Mouse (Mus musculus): ENCODE data around the gene Hdac9. TPM values are rescaled to one million over a fixed set of nuclear protein-coding genes. Genes with fewer than 3 reads are reported as not detected.

Gene Hdac9
- polyA plus RNA-seq, 1 experiment, result 1.3 TPM

- WGBS, result 69% methylated on average over 3 of the region's 3 CpGs
- Histone ChIP-seq H3K4me1 (ENCODE audit: control insufficient read depth, insufficient read depth, low read length) (no peaks in the 10 kb centered on the region), H3K27ac (ENCODE audit: insufficient read depth, low read depth, low read length) (no peak overlapping the region), H3K27me3 (replicated peaks; ENCODE audit: control insufficient read depth, insufficient read depth, low read length) (no peaks in the 10 kb centered on the region), H3K36me3 (ENCODE audit: control insufficient read depth, insufficient read depth, low read length) (no peaks in the 10 kb centered on the region), H3K4me3 (ENCODE audit: insufficient read depth, low read depth, low read length) (no peak overlapping the region)
- no peak for DNase-seq
- TF ChIP-seq POLR2A (IDR thresholded peaks at IDR 0.05; ENCODE audit: low read depth, low read length) (no peak), CTCF (conservative IDR thresholded peaks at IDR 0.05; ENCODE audit: insufficient read depth, insufficient read length, low read depth, low read length) (no peak)
Observed at GRCm38 (mm10) chr12:34776170-34776569, 140.7 kb downstream of the Hdac9 start.

DNA sequence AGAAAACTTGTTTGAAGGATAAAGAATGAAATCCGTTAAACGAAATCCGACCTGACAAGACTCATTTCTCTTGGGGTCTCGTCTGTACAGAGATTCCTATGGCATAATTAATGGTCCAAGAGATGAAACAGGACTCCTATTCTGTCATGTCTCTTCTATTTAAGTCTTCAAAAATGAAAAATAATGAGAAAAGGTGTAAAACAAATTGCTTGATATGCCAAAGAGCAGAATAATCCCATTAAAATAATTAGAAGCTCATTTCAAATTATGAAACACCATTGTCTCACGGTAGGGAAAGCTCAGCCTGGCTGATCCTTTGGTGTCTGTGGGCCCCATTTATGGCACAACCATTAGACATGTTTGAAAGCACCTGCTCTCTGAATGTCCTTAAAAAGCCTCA, 142.8 kb downstream of the Hdac9 start:
- no peaks in the 10 kb centered on the region for H3K4me1 ChIP-seq (ENCODE audit: control insufficient read depth, insufficient read depth, low read length)
- 57% methylated on average over 5 of the region's 5 CpGs for WGBS
- no peaks in the 10 kb centered on the region for H3K36me3 ChIP-seq (ENCODE audit: control insufficient read depth, insufficient read depth, low read length)
- H3K27me3 ChIP-seq (replicated peaks; ENCODE audit: control insufficient read depth, insufficient read depth, low read length), result no peaks in the 10 kb centered on the region
- no peak overlapping the region for H3K27ac ChIP-seq (ENCODE audit: insufficient read depth, low read depth, low read length)
- no peak for DNase-seq
- no peak for TF ChIP-seq POLR2A (IDR thresholded peaks at IDR 0.05; ENCODE audit: low read depth, low read length)
- TF ChIP-seq CTCF (conservative IDR thresholded peaks at IDR 0.05; ENCODE audit: insufficient read depth, insufficient read length, low read depth, low read length), result no peak
- no peak overlapping the region for H3K4me3 ChIP-seq (ENCODE audit: insufficient read depth, low read depth, low read length)

DNA sequence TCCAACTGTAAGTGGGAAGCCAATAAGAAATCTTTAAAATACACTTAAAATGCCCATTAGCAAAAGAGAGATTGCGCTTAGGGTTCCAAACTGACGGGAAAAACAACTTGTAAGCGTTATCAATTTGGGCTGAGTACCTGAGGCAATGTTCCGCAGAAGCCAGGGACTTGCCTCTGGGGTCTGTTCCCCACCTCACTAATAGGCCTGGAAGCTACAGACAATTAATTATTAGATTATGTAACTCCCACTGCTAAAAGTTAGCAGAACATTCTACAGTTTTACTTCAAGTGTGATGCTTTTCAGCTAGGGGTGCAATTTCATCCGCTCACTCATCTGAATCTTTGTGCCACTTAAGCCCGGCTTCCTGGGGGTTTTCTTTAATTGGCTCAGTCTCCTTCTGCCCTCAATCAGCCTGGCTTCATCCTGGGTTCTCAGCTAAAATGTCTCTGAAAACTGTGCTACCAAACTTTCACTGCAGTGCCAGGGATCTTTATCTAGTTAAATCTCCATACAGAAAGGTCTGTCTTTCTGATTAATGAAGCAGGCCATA, 149.6 kb downstream of the Hdac9 start:
- no peak overlapping the region for H3K4me3 ChIP-seq (ENCODE audit: insufficient read depth, low read depth, low read length)
- H3K27ac ChIP-seq (ENCODE audit: insufficient read depth, low read depth, low read length), result no peak overlapping the region
- H3K27me3 ChIP-seq (replicated peaks; ENCODE audit: control insufficient read depth, insufficient read depth, low read length), result no peaks in the 10 kb centered on the region
- no peaks in the 10 kb centered on the region for H3K36me3 ChIP-seq (ENCODE audit: control insufficient read depth, insufficient read depth, low read length)
- WGBS, result 60% methylated on average over 6 of the region's 6 CpGs
- no peak for TF ChIP-seq CTCF (conservative IDR thresholded peaks at IDR 0.05; ENCODE audit: insufficient read depth, insufficient read length, low read depth, low read length)
- no peak for TF ChIP-seq POLR2A (IDR thresholded peaks at IDR 0.05; ENCODE audit: low read depth, low read length)
- no peak for DNase-seq
- H3K4me1 ChIP-seq (ENCODE audit: control insufficient read depth, insufficient read depth, low read length), result no peaks in the 10 kb centered on the region

DNA sequence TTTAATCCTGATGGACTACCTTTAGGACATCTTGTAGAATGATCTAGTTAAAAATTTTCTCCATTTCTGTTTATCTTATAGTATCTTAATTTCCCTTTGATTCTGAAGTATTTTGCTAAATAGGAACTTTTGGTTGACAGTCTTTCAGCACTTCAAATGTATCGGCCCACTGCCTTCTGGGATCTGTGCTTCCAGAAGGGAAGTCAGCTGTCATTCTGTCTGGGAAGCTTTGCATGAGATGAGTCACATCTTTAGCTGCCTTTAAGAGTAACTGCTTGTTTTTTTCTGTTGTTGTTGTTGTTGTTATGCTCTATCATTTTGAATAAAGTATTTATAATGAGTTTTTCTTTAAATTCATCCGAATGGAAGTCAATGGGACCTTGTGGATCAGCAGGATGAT, 169.6 kb downstream of the Hdac9 start:
- Histone ChIP-seq H3K27ac (ENCODE audit: insufficient read depth, low read depth, low read length) (no peak overlapping the region), H3K4me1 (ENCODE audit: control insufficient read depth, insufficient read depth, low read length) (no peaks in the 10 kb centered on the region), H3K27me3 (replicated peaks; ENCODE audit: control insufficient read depth, insufficient read depth, low read length) (no peaks in the 10 kb centered on the region; the same call in 1 of the 2 replicates), H3K36me3 (ENCODE audit: control insufficient read depth, insufficient read depth, low read length) (no peaks in the 10 kb centered on the region), H3K4me3 (ENCODE audit: insufficient read depth, low read depth, low read length) (no peak overlapping the region)
- TF ChIP-seq CTCF (conservative IDR thresholded peaks at IDR 0.05; ENCODE audit: insufficient read depth, insufficient read length, low read depth, low read length), result no peak
- TF ChIP-seq POLR2A (IDR thresholded peaks at IDR 0.05; ENCODE audit: low read depth, low read length), result no peak
- 75% methylated on average over 2 of the region's 2 CpGs for WGBS
- DNase-seq, result no peak

GRCm38 (mm10) chr12:34725204-34725603, 191.7 kb downstream of the Hdac9 start:
- TF ChIP-seq CTCF (conservative IDR thresholded peaks at IDR 0.05; ENCODE audit: insufficient read depth, insufficient read length, low read depth, low read length) (no peak), POLR2A (IDR thresholded peaks at IDR 0.05; ENCODE audit: low read depth, low read length) (no peak)

DNA sequence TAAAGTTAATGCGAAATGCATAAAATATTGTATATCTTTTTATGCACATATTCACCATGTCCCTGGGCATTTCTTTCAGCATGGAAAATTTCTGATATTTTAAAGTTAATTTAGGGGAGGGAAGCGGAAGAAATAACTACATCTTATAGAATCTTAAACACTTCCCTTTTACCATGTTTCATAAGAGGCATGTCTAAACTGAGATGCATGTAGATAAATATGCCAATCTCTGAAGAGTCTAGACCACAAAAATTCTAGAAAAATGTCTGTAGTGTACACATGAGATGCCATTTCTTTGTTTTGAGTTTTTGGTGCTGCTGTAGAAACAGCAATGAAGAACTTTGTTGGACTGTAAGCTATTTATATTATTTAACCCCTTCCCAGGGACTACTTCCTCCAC, 192.6 kb downstream of the Hdac9 start:
- no peak for DNase-seq
- TF ChIP-seq POLR2A (IDR thresholded peaks at IDR 0.05; ENCODE audit: low read depth, low read length) (no peak), CTCF (conservative IDR thresholded peaks at IDR 0.05; ENCODE audit: insufficient read depth, insufficient read length, low read depth, low read length) (no peak)
- Histone ChIP-seq H3K36me3 (ENCODE audit: control insufficient read depth, insufficient read depth, low read length) (no peaks in the 10 kb centered on the region), H3K27ac (ENCODE audit: insufficient read depth, low read depth, low read length) (no peak overlapping the region), H3K4me3 (ENCODE audit: insufficient read depth, low read depth, low read length) (no peak overlapping the region), H3K27me3 (replicated peaks; ENCODE audit: control insufficient read depth, insufficient read depth, low read length) (no peaks in the 10 kb centered on the region), H3K4me1 (ENCODE audit: control insufficient read depth, insufficient read depth, low read length) (no peaks in the 10 kb centered on the region; the same call in 1 of the 2 replicates)
- WGBS, result 93% methylated on average over 2 of the region's 2 CpGs

More at GRCm38 (mm10) chr12:34725204-34725603, 191.7 kb downstream of the Hdac9 start:
- Histone ChIP-seq H3K4me3 (ENCODE audit: insufficient read depth, low read depth, low read length) (no peak overlapping the region), H3K27me3 (replicated peaks; ENCODE audit: control insufficient read depth, insufficient read depth, low read length) (no peaks in the 10 kb centered on the region), H3K27ac (ENCODE audit: insufficient read depth, low read depth, low read length) (no peak overlapping the region), H3K36me3 (ENCODE audit: control insufficient read depth, insufficient read depth, low read length) (no peaks in the 10 kb centered on the region), H3K4me1 (ENCODE audit: control insufficient read depth, insufficient read depth, low read length) (no peaks in the 10 kb centered on the region; the same call in 1 of the 2 replicates)
- DNase-seq, result no peak
- WGBS, result 49% methylated on average over 5 of the region's 5 CpGs

GRCm38 (mm10) chr12:34722831-34723490, 193.9 kb downstream of the Hdac9 start:
- Histone ChIP-seq H3K36me3 (ENCODE audit: control insufficient read depth, insufficient read depth, low read length) (no peaks in the 10 kb centered on the region), H3K4me3 (ENCODE audit: insufficient read depth, low read depth, low read length) (no peak overlapping the region), H3K27me3 (replicated peaks; ENCODE audit: control insufficient read depth, insufficient read depth, low read length) (no peaks in the 10 kb centered on the region), H3K27ac (ENCODE audit: insufficient read depth, low read depth, low read length) (no peak overlapping the region), H3K4me1 (ENCODE audit: control insufficient read depth, insufficient read depth, low read length) (no peaks in the 10 kb centered on the region; the same call in 1 of the 2 replicates)
- WGBS, result 65% methylated on average over 7 of the region's 7 CpGs
- DNase-seq, result no peak
- TF ChIP-seq POLR2A (IDR thresholded peaks at IDR 0.05; ENCODE audit: low read depth, low read length) (no peak), CTCF (conservative IDR thresholded peaks at IDR 0.05; ENCODE audit: insufficient read depth, insufficient read length, low read depth, low read length) (no peak)
